Mouse (Mus musculus): ENCODE measurements at regions not wholly inside any gene's neighbourhood (a gene's known extent, or its start where the extent isn't known, plus 50 kb on each side); places are given as distances from the start of the nearest gene placed in this dataset.

GRCm38 (mm10) chr7:83204013-83204365 is 336.9 kb downstream of the Mex3b start:
- 10% methylated on average over 4 of the region's 4 CpGs for WGBS
- 0 out of 2 replicates have a peak, but pooled peaks have one; percentile 14 for ATAC-seq (replicated peaks)
- no peak overlapping the region for H3K4me3 ChIP-seq
- H3K4me2 ChIP-seq = 0 out of 2 replicates have a peak overlapping the region, but pooled peaks have one; percentile 7
- H3K27me3 ChIP-seq (replicated peaks) = no peaks in the 10 kb centered on the region
- H3K36me3 ChIP-seq (replicated peaks) = no peaks in the 10 kb centered on the region
- 0 out of 2 replicates have a peak overlapping the region, but pooled peaks have one; percentile 11 for H3K9ac ChIP-seq
- H3K9me3 ChIP-seq = no peaks in the 10 kb centered on the region
- peak overlapping the region; percentile 93 for H3K27ac ChIP-seq
- H3K4me1 ChIP-seq = peaks cover 54% of the 10 kb centered on the region

- Histone ChIP-seq H3K9me3 (no peaks in the 10 kb centered on the region), H3K36me3 (replicated peaks) (no peaks in the 10 kb centered on the region), H3K4me2 (peak overlapping the region; percentile 7; the same call in 1 of the 2 replicates), H3K4me1 (peaks cover 54% of the 10 kb centered on the region), H3K9ac (peak overlapping the region; percentile 11; the same call in 1 of the 2 replicates), H3K27ac (peak overlapping the region; percentile 93), H3K27me3 (replicated peaks) (no peaks in the 10 kb centered on the region), H3K4me3 (no peak overlapping the region)
- no peak for ATAC-seq (replicated peaks)
- 34% methylated on average over 8 of the region's 8 CpGs for WGBS
Measured at GRCm38 (mm10) chr7:83204701-83205100, 337.6 kb downstream of the Mex3b start.

- 64% methylated on average over 2 of the region's 2 CpGs for WGBS
- Histone ChIP-seq H3K9ac (no peak overlapping the region), H3K27ac (no peak overlapping the region), H3K9me3 (no peaks in the 10 kb centered on the region), H3K4me1 (peaks cover 33% of the 10 kb centered on the region), H3K4me3 (no peak overlapping the region), H3K27me3 (replicated peaks) (no peaks in the 10 kb centered on the region), H3K4me2 (no peak overlapping the region), H3K36me3 (replicated peaks) (no peaks in the 10 kb centered on the region)
- ATAC-seq (replicated peaks) = no peak
Measured at GRCm38 (mm10) chr7:83206999-83207398, 339.9 kb downstream of the Mex3b start.

- ATAC-seq (replicated peaks) = no peak
- Histone ChIP-seq H3K4me2 (no peak overlapping the region), H3K4me1 (no peaks in the 10 kb centered on the region), H3K27ac (no peak overlapping the region), H3K9ac (no peak overlapping the region), H3K4me3 (no peak overlapping the region), H3K9me3 (no peaks in the 10 kb centered on the region), H3K36me3 (replicated peaks) (no peaks in the 10 kb centered on the region), H3K27me3 (replicated peaks) (no peaks in the 10 kb centered on the region)
- 90% methylated on average over 6 of the region's 6 CpGs for WGBS
Measured at GRCm38 (mm10) chr7:83211611-83212010, 344.5 kb downstream of the Mex3b start.

GRCm38 (mm10) chr7:83222029-83222722 is 355.0 kb downstream of the Mex3b start:
- no peaks in the 10 kb centered on the region for H3K36me3 ChIP-seq (replicated peaks)
- ATAC-seq (replicated peaks) = no peak
- H3K27me3 ChIP-seq (replicated peaks) = no peaks in the 10 kb centered on the region
- H3K27ac ChIP-seq = no peak overlapping the region
- no peaks in the 10 kb centered on the region for H3K9me3 ChIP-seq
- no peak overlapping the region for H3K9ac ChIP-seq
- H3K4me2 ChIP-seq = no peak overlapping the region
- WGBS = 90% methylated on average over 3 of the region's 3 CpGs
- H3K4me3 ChIP-seq = no peak overlapping the region
- no peaks in the 10 kb centered on the region for H3K4me1 ChIP-seq

- H3K27me3 ChIP-seq (replicated peaks) = no peaks in the 10 kb centered on the region
- H3K9ac ChIP-seq = no peak overlapping the region
- H3K4me3 ChIP-seq = no peak overlapping the region
- H3K36me3 ChIP-seq (replicated peaks) = no peaks in the 10 kb centered on the region
- H3K4me2 ChIP-seq = no peak overlapping the region
- no peaks in the 10 kb centered on the region for H3K9me3 ChIP-seq
- WGBS = 92% methylated on average over 7 of the region's 7 CpGs
- no peak overlapping the region for H3K27ac ChIP-seq
- no peaks in the 10 kb centered on the region for H3K4me1 ChIP-seq
- ATAC-seq (replicated peaks) = no peak
Measured at GRCm38 (mm10) chr7:83227262-83228108, 357.2 kb upstream of the Tmc3 start.

GRCm38 (mm10) chr7:83230496-83231325 is 354.0 kb upstream of the Tmc3 start:
- ATAC-seq (replicated peaks) = no peak
- Histone ChIP-seq H3K4me3 (no peak overlapping the region), H3K4me2 (no peak overlapping the region), H3K9ac (no peak overlapping the region), H3K9me3 (no peaks in the 10 kb centered on the region), H3K27ac (no peak overlapping the region), H3K27me3 (replicated peaks) (no peaks in the 10 kb centered on the region), H3K4me1 (no peaks in the 10 kb centered on the region), H3K36me3 (replicated peaks) (no peaks in the 10 kb centered on the region)
- WGBS = 82% methylated on average over 3 of the region's 3 CpGs

GRCm38 (mm10) chr7:83235659-83236058 is 349.1 kb upstream of the Tmc3 start:
- Histone ChIP-seq H3K4me3 (no peak overlapping the region), H3K27ac (no peak overlapping the region), H3K27me3 (replicated peaks) (no peaks in the 10 kb centered on the region), H3K36me3 (replicated peaks) (no peaks in the 10 kb centered on the region), H3K9me3 (no peaks in the 10 kb centered on the region), H3K4me1 (no peaks in the 10 kb centered on the region), H3K9ac (no peak overlapping the region), H3K4me2 (no peak overlapping the region)
- no peak for ATAC-seq (replicated peaks)
- whole genome bisulfite sequencing = 51% methylated on average over 3 of the region's 3 CpGs

- no peak overlapping the region for H3K4me3 ChIP-seq
- no peaks in the 10 kb centered on the region for H3K4me1 ChIP-seq
- 76% methylated on average over 3 of the region's 3 CpGs for WGBS
- H3K36me3 ChIP-seq (replicated peaks) = no peaks in the 10 kb centered on the region
- no peak overlapping the region for H3K4me2 ChIP-seq
- H3K27me3 ChIP-seq (replicated peaks) = no peaks in the 10 kb centered on the region
- no peak overlapping the region for H3K9ac ChIP-seq
- H3K9me3 ChIP-seq = no peaks in the 10 kb centered on the region
- no peak overlapping the region for H3K27ac ChIP-seq
- no peak for ATAC-seq (replicated peaks)
Measured at GRCm38 (mm10) chr7:83237336-83237735, 347.4 kb upstream of the Tmc3 start.

- Histone ChIP-seq H3K27ac (no peak overlapping the region), H3K4me1 (no peaks in the 10 kb centered on the region), H3K27me3 (replicated peaks) (no peaks in the 10 kb centered on the region), H3K4me3 (no peak overlapping the region), H3K4me2 (no peak overlapping the region), H3K9me3 (no peaks in the 10 kb centered on the region), H3K9ac (no peak overlapping the region), H3K36me3 (replicated peaks) (no peaks in the 10 kb centered on the region)
- ATAC-seq (replicated peaks) = no peak
Measured at GRCm38 (mm10) chr7:83238091-83238490, 346.6 kb upstream of the Tmc3 start.

GRCm38 (mm10) chr7:83242233-83242632 is 342.5 kb upstream of the Tmc3 start:
- no peak for ATAC-seq (replicated peaks)
- Histone ChIP-seq H3K27ac (no peak overlapping the region), H3K4me3 (no peak overlapping the region), H3K9me3 (no peaks in the 10 kb centered on the region), H3K36me3 (replicated peaks) (no peaks in the 10 kb centered on the region), H3K4me2 (no peak overlapping the region), H3K27me3 (replicated peaks) (no peaks in the 10 kb centered on the region), H3K9ac (no peak overlapping the region), H3K4me1 (no peaks in the 10 kb centered on the region)
- WGBS = 56% methylated on average over 3 of the region's 3 CpGs

- Histone ChIP-seq H3K27ac (no peak overlapping the region), H3K9me3 (no peaks in the 10 kb centered on the region), H3K4me3 (no peak overlapping the region), H3K4me2 (no peak overlapping the region), H3K4me1 (no peaks in the 10 kb centered on the region), H3K36me3 (replicated peaks) (no peaks in the 10 kb centered on the region), H3K9ac (no peak overlapping the region), H3K27me3 (replicated peaks) (no peaks in the 10 kb centered on the region)
- 81% methylated on average over 2 of the region's 2 CpGs for WGBS
- no peak for ATAC-seq (replicated peaks)
Measured at GRCm38 (mm10) chr7:83245867-83246266, 338.9 kb upstream of the Tmc3 start.
